Mouse (Mus musculus): ENCODE results near the gene Phyhipl. TPM values are rescaled to one million over a fixed set of nuclear protein-coding genes. Genes with fewer than 3 reads are reported as not detected.
A peak's percentile ranks its signal among the peaks of the same experiment; 100 is the strongest.

Gene Phyhipl
- polyA plus RNA-seq, 1 experiment from 2014 or later = 162 TPM

GRCm38 (mm10) chr10:70542857-70543256 is 112.9 kb downstream of the Phyhipl start:
- 74% methylated on average over 6 of the region's 6 CpGs for WGBS
- no peak for ATAC-seq

GRCm38 (mm10) chr10:70540456-70541195 is 115.1 kb downstream of the Phyhipl start:
- Histone ChIP-seq H3K36me3 (peaks cover 64% of the 10 kb centered on the region), H3K4me2 (replicated peaks) (no peak overlapping the region), H3K27ac (no peak overlapping the region), H3K9ac (replicated peaks) (no peak overlapping the region), H3K4me3 (replicated peaks) (no peak overlapping the region), H3K4me1 (replicated peaks) (no peaks in the 10 kb centered on the region), H3K9me3 (no peaks in the 10 kb centered on the region), H3K27me3 (no peaks in the 10 kb centered on the region)
- ATAC-seq = peak; percentile 60; the same call in 1 of the 2 replicates
- WGBS = 87% methylated on average over 9 of the region's 9 CpGs

More at GRCm38 (mm10) chr10:70542857-70543256, 112.9 kb downstream of the Phyhipl start:
- H3K27me3 ChIP-seq = no peaks in the 10 kb centered on the region
- H3K27ac ChIP-seq = no peak overlapping the region
- H3K4me2 ChIP-seq (replicated peaks) = no peak overlapping the region
- no peak overlapping the region for H3K9ac ChIP-seq (replicated peaks)
- no peak overlapping the region for H3K4me3 ChIP-seq (replicated peaks)
- H3K4me1 ChIP-seq (replicated peaks) = no peaks in the 10 kb centered on the region
- H3K9me3 ChIP-seq = no peaks in the 10 kb centered on the region
- peaks cover 61% of the 10 kb centered on the region for H3K36me3 ChIP-seq

- Histone ChIP-seq H3K9ac (replicated peaks) (no peak overlapping the region), H3K36me3 (peaks cover 62% of the 10 kb centered on the region), H3K9me3 (no peaks in the 10 kb centered on the region), H3K27me3 (no peaks in the 10 kb centered on the region), H3K4me1 (replicated peaks) (no peaks in the 10 kb centered on the region), H3K4me2 (replicated peaks) (no peak overlapping the region), H3K4me3 (replicated peaks) (no peak overlapping the region), H3K27ac (no peak overlapping the region)
- no peak for ATAC-seq
- WGBS = 93% methylated on average over 9 of the region's 9 CpGs
These were observed 116.5 kb downstream of the Phyhipl start for GRCm38 (mm10) chr10:70539251-70539650.

GRCm38 (mm10) chr10:70537694-70538093 is 118.1 kb downstream of the Phyhipl start:
- no peak overlapping the region for H3K4me2 ChIP-seq (replicated peaks)

GRCm38 (mm10) chr10:70535401-70535800 is 120.4 kb downstream of the Phyhipl start:
- peaks cover 48% of the 10 kb centered on the region for H3K36me3 ChIP-seq
- no peaks in the 10 kb centered on the region for H3K27me3 ChIP-seq
- H3K27ac ChIP-seq = no peak overlapping the region
- no peaks in the 10 kb centered on the region for H3K9me3 ChIP-seq
- no peak overlapping the region for H3K4me3 ChIP-seq (replicated peaks)
- WGBS = 93% methylated on average over 12 of the region's 12 CpGs
- no peak overlapping the region for H3K4me2 ChIP-seq (replicated peaks)
- no peak for ATAC-seq
- H3K4me1 ChIP-seq (replicated peaks) = no peaks in the 10 kb centered on the region
- no peak overlapping the region for H3K9ac ChIP-seq (replicated peaks)

More at GRCm38 (mm10) chr10:70537694-70538093, 118.1 kb downstream of the Phyhipl start:
- no peak overlapping the region for H3K4me3 ChIP-seq (replicated peaks)
- no peaks in the 10 kb centered on the region for H3K9me3 ChIP-seq
- no peak overlapping the region for H3K9ac ChIP-seq (replicated peaks)
- no peaks in the 10 kb centered on the region for H3K27me3 ChIP-seq
- H3K36me3 ChIP-seq = peaks cover 51% of the 10 kb centered on the region
- 91% methylated on average over 10 of the region's 10 CpGs for WGBS
- ATAC-seq = no peak
- no peaks in the 10 kb centered on the region for H3K4me1 ChIP-seq (replicated peaks)
- no peak overlapping the region for H3K27ac ChIP-seq

- H3K27me3 ChIP-seq = no peaks in the 10 kb centered on the region
- H3K9ac ChIP-seq (replicated peaks) = no peak overlapping the region
- H3K36me3 ChIP-seq = peaks cover 53% of the 10 kb centered on the region
- 94% methylated on average over 10 of the region's 10 CpGs for WGBS
- H3K9me3 ChIP-seq = no peaks in the 10 kb centered on the region
- no peak overlapping the region for H3K27ac ChIP-seq
- no peak for ATAC-seq
- no peak overlapping the region for H3K4me3 ChIP-seq (replicated peaks)
- H3K4me2 ChIP-seq (replicated peaks) = no peak overlapping the region
- H3K4me1 ChIP-seq (replicated peaks) = no peaks in the 10 kb centered on the region
These were observed 121.2 kb downstream of the Phyhipl start for GRCm38 (mm10) chr10:70534571-70534970.

- Histone ChIP-seq H3K4me1 (replicated peaks) (no peaks in the 10 kb centered on the region), H3K4me3 (replicated peaks) (no peak overlapping the region), H3K27me3 (no peaks in the 10 kb centered on the region), H3K4me2 (replicated peaks) (no peak overlapping the region), H3K9ac (replicated peaks) (no peak overlapping the region), H3K9me3 (no peaks in the 10 kb centered on the region), H3K36me3 (peaks cover 54% of the 10 kb centered on the region), H3K27ac (no peak overlapping the region)
- WGBS = 89% methylated on average over 12 of the region's 12 CpGs
- no peak for ATAC-seq
These were observed 121.8 kb downstream of the Phyhipl start for GRCm38 (mm10) chr10:70533986-70534385.

- H3K36me3 ChIP-seq = peaks cover 48% of the 10 kb centered on the region
- no peak overlapping the region for H3K27ac ChIP-seq
- H3K4me1 ChIP-seq (replicated peaks) = no peaks in the 10 kb centered on the region
- H3K9me3 ChIP-seq = no peaks in the 10 kb centered on the region
- no peak overlapping the region for H3K4me3 ChIP-seq (replicated peaks)
- H3K9ac ChIP-seq (replicated peaks) = no peak overlapping the region
- ATAC-seq = no peak
- H3K4me2 ChIP-seq (replicated peaks) = no peak overlapping the region
- WGBS = 71% methylated on average over 8 of the region's 8 CpGs
- H3K27me3 ChIP-seq = no peaks in the 10 kb centered on the region
These were observed 122.4 kb downstream of the Phyhipl start for GRCm38 (mm10) chr10:70533301-70533781.

GRCm38 (mm10) chr10:70532249-70532648 is 123.5 kb downstream of the Phyhipl start:
- Histone ChIP-seq H3K4me1 (replicated peaks) (no peaks in the 10 kb centered on the region), H3K9me3 (no peaks in the 10 kb centered on the region), H3K27me3 (no peaks in the 10 kb centered on the region), H3K4me2 (replicated peaks) (no peak overlapping the region), H3K9ac (replicated peaks) (no peak overlapping the region), H3K36me3 (peaks cover 37% of the 10 kb centered on the region), H3K27ac (no peak overlapping the region), H3K4me3 (replicated peaks) (no peak overlapping the region)
- WGBS = 87% methylated on average over 9 of the region's 9 CpGs
- ATAC-seq = no peak

GRCm38 (mm10) chr10:70530185-70530823 is 125.5 kb downstream of the Phyhipl start:
- Histone ChIP-seq H3K27me3 (no peaks in the 10 kb centered on the region), H3K9me3 (no peaks in the 10 kb centered on the region), H3K36me3 (peaks cover 26% of the 10 kb centered on the region), H3K4me1 (replicated peaks) (no peaks in the 10 kb centered on the region), H3K27ac (no peak overlapping the region), H3K9ac (replicated peaks) (no peak overlapping the region), H3K4me3 (replicated peaks) (no peak overlapping the region), H3K4me2 (replicated peaks) (no peak overlapping the region)
- no peak for ATAC-seq
- WGBS = 93% methylated on average over 12 of the region's 12 CpGs

GRCm38 (mm10) chr10:70521379-70521778 is 134.4 kb downstream of the Phyhipl start:
- H3K9me3 ChIP-seq = no peaks in the 10 kb centered on the region
- WGBS = 11% methylated on average over 5 of the region's 5 CpGs
- H3K4me2 ChIP-seq (replicated peaks) = peak overlapping the region; percentile 77
- H3K9ac ChIP-seq (replicated peaks) = peak overlapping the region; percentile 72; the same call in 1 of the 2 replicates
- H3K4me3 ChIP-seq (replicated peaks) = peak overlapping the region; percentile 50
- H3K4me1 ChIP-seq (replicated peaks) = peaks cover 30% of the 10 kb centered on the region
- peaks cover 29% of the 10 kb centered on the region for H3K36me3 ChIP-seq
- no peaks in the 10 kb centered on the region; the same call in 1 of the 2 replicates for H3K27me3 ChIP-seq
- H3K27ac ChIP-seq = peak overlapping the region; percentile 22; the same call in 1 of the 2 replicates
- 0 out of 2 replicates have a peak, but pooled peaks have one; percentile 17 for ATAC-seq
